Mouse (Mus musculus) small intestine, adult 2 months (tissue): ENCODE results near the gene Hist2h2ab. TPM values are rescaled to one million over a fixed set of nuclear protein-coding genes. Genes with fewer than 3 reads are reported as not detected.
A peak's percentile ranks its signal among the peaks of the same experiment; 100 is the strongest.

Source experiments
- H3K27ac ChIP-seq: fragments of 200-500 bp; 2 replicates; pipeline ENCODE4 v1.5.1; 2012; ENCODE audit warnings: low read depth, low read length, control low read depth, inconsistent platforms; ENCODE audit not compliant: insufficient read depth
- H3K27me3 ChIP-seq: fragments of 200-500 bp; 2 replicates; pipeline ENCODE4 v1.6.1; 2012; ENCODE audit warnings: mild to moderate bottlenecking, moderate library complexity, low read length, inconsistent platforms; ENCODE audit not compliant: control insufficient read depth, insufficient read depth
- H3K36me3 ChIP-seq: fragments of 200-500 bp; 2 replicates; pipeline ENCODE4 v1.6.1; 2012; ENCODE audit warnings: mild to moderate bottlenecking, low read length, control low read depth, inconsistent platforms; ENCODE audit not compliant: control insufficient read depth, insufficient read depth
- H3K4me1 ChIP-seq: fragments of 200-500 bp; 2 replicates; pipeline ENCODE4 v1.6.1; 2012; ENCODE audit warnings: low read length, inconsistent platforms, mixed read lengths; ENCODE audit not compliant: control insufficient read depth, insufficient read depth, insufficient read length
- H3K4me3 ChIP-seq: fragments of 200-500 bp; 2 replicates; pipeline ENCODE4 v1.5.1; 2012; ENCODE audit warnings: low read depth, mild to moderate bottlenecking, control low read depth, inconsistent platforms, low read length, moderate library complexity
- CTCF ChIP-seq: fragments of 200-500 bp; IDR thresholded peaks from 2 replicates; pipeline ENCODE4 v1.5.1; 2012; ENCODE audit warnings: low read depth, mild to moderate bottlenecking, control low read depth, inconsistent platforms, low read length, moderate library complexity, mixed read lengths; ENCODE audit not compliant: insufficient replicate concordance, insufficient read length; ENCODE audit errors: extremely low read depth
- POLR2A ChIP-seq: fragments of 200-500 bp; IDR thresholded peaks from 2 replicates; pipeline ENCODE4 v1.6.1; 2012; ENCODE audit warnings: low read depth, mild to moderate bottlenecking, control low read depth, inconsistent platforms, low read length, moderate library complexity
- WGBS: fragments of 180-500 bp; shearing (Covaris S2); methylation state at CpG from one replicate; pipeline ENCODE4 v1.1.7; 2018; 5-methylcytosine and 5-hydroxymethylcytosine counted together
- polyA plus RNA-seq: library from polyadenylated mRNA; depleted of rRNA; stranded (reverse); fragments of >200 nt; gene quantifications from 2 replicates; pipeline ENCODE4 v1.2.3, GENCODE M21; 2012

Gene Hist2h2ab
- polyA plus RNA-seq, 1 experiment: 3.4 TPM

DNA sequence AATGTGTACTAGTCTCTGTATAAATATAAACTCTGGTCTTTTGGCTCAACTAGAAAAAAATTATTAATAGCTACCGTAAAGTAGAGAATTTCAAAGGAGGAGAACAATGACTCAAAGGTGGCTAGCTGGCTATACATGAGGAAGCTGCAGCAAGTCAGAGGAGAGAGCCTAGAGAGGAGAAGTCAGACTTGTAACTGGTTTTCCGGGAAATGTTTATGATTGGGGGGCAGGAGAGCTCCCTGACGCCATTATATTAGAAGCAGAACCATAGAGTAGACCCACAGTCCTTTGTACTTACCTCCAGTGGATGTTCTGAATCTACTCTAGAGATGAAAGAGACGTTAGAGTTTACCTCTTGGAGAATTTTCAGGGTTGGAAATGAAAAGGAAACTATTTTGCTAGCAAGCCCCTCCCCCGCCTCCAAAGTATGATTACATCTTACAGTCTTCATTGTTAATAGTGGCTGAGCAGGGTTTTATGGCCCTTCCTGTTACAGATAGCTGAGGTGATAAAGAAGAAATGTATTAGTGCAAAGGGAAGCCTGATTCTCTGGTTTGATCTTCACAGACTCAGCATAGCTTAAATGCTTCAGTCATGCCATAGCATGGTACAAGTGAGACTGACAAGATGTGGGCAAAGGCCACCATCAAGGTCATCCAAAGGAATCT is 36.4 kb downstream of the Hist2h2ab start:
- no peak for TF ChIP-seq POLR2A
- H3K27me3 ChIP-seq: no peaks in the 10 kb centered on the region
- H3K4me3 ChIP-seq: no peak overlapping the region
- H3K36me3 ChIP-seq: no peaks in the 10 kb centered on the region
- 0 out of 2 replicates have a peak overlapping the region, but pooled peaks have one; percentile 21 for H3K27ac ChIP-seq
- peaks cover 6% of the 10 kb centered on the region; the same call in 1 of the 2 replicates for H3K4me1 ChIP-seq
- 18% methylated on average over 5 of the region's 5 CpGs for WGBS

DNA sequence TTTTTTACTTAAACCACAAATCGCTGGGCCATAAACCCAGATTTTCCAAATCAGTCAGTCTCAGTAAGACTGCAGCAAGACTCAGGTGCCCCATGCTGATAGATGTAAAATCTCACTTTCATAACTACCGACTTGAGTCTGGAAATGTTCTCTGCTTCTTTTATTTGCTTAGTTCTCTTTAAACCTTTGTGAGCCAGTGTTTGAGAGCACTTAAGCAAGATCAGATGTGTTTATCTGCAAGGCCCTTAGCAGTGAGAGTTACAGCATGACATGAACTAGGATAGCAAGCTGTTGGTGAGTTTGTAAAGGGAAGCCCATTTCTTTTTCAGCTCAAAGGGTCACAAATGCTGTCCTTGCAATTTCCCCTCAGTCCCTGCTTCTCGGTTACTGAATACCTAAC is 37.5 kb downstream of the Hist2h2ab start:
- no peak overlapping the region for H3K4me3 ChIP-seq
- no peaks in the 10 kb centered on the region for H3K27me3 ChIP-seq
- H3K27ac ChIP-seq: no peak overlapping the region
- TF ChIP-seq CTCF: no peak
- TF ChIP-seq POLR2A: no peak
- H3K36me3 ChIP-seq: no peaks in the 10 kb centered on the region
- peaks cover 10% of the 10 kb centered on the region; the same call in 1 of the 2 replicates for H3K4me1 ChIP-seq
- 66% methylated on average over 3 of the region's 3 CpGs for WGBS

DNA sequence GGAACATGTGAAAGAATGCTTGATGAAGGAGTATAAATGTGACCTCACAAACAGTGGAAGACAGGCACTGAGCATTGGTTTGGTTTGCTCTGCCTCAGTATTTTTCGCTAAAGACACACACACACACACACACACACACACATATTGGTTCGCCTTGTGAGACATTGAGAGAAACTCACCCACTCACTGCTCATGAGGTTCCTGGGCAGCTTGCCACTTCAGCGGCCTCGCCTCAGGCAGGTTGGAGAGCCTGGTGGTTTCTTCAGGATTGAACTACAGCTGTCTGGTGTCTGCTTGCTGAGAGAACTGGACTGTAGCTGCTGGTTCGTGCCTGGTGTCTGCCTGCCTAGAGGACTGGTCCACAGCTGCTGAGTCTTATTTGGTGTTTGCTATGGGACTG is 40.6 kb downstream of the Hist2h2ab start:
- H3K27ac ChIP-seq: no peak overlapping the region
- H3K27me3 ChIP-seq: no peaks in the 10 kb centered on the region
- 92% methylated on average over 5 of the region's 5 CpGs for WGBS
- TF ChIP-seq CTCF (no peak), POLR2A (no peak)
- H3K36me3 ChIP-seq: no peaks in the 10 kb centered on the region
- H3K4me1 ChIP-seq: peaks cover 10% of the 10 kb centered on the region; the same call in 1 of the 2 replicates
- H3K4me3 ChIP-seq: no peak overlapping the region

DNA sequence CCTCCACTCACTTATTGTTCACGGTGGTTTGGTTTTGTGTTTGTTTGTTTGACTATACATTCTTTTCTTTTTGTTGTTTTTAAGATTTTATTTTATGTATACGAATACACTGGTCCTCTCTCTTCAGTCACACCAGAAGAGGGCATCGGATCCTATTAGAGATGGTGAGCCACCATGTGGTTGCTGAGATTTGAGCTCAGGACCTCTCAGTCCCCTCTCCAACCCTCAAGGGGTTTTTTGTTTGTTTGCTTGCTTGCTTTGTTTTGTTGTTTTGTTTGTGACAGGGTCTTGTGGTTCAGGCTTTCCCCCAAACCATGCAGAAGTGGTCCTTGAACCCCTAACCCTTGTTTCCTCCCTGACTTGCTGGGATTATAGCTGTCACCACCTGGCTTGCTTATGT is 42.0 kb downstream of the Hist2h2ab start:
- H3K36me3 ChIP-seq: no peaks in the 10 kb centered on the region
- H3K27me3 ChIP-seq: no peaks in the 10 kb centered on the region
- TF ChIP-seq CTCF: no peak
- no peak for TF ChIP-seq POLR2A
- peaks cover 7% of the 10 kb centered on the region; the same call in 1 of the 2 replicates for H3K4me1 ChIP-seq
- H3K27ac ChIP-seq: peak overlapping the region; percentile 98
- 44% methylated on average over 3 of the region's 3 CpGs for WGBS
- H3K4me3 ChIP-seq: no peak overlapping the region

DNA sequence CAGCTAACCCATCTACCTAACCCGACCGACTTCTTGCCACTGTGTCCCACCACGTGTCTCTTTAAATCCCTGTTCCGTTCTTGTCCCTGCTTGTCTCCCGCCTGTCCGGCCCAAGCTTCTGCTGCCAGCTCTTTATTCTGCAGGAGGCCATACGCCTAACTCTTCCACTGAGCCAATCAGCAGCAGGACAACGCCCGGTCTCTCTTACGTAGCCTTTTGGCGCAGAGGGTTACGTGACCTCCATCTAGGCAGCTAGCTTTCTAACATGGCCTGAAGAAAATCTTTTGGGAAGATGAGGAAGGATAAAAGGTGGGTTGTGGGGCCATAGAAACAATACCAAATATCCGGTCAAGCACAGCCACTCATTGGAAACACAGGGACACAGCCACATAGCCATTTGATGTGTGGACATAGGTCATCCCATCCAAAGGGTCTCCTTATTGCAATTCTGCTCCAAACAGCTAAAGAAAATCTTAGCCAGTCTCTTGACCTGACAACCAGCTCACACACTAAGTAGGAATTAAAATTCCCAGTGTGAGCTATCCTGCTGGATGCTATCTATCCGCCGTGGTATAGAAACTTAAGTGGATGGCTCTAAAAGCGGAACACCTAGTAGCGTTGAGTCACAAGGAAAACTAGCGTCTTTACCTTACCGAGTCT is 42.7 kb downstream of the Hist2h2ab start:
- peak; percentile 92 for TF ChIP-seq POLR2A
- TF ChIP-seq CTCF: no peak
- under 1% methylated on average over 19 of the region's 19 CpGs for WGBS
- peaks cover 7% of the 10 kb centered on the region; the same call in 1 of the 2 replicates for H3K4me1 ChIP-seq

DNA sequence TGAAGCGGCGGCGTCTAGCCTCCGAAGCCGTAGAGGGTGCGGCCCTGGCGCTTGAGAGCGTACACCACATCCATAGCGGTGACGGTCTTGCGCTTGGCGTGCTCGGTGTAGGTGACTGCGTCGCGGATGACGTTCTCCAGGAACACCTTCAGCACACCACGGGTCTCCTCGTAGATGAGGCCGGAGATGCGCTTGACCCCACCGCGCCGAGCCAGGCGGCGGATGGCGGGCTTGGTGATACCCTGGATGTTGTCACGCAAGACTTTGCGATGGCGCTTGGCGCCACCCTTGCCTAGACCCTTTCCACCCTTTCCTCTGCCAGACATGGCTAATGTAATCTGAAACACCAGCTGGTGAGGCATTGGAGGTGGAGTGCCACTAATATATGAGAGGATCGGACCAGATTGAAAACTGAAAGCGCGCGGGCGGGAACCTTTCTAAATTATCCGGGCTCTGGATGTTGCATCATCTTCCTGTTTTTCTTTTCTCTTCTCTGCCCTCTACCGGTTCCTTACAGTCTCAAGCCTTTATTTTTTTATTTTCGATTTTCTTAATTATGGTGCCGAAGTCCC is 43.4 kb downstream of the Hist2h2ab start, which contains the start of gene Hist2h4:
TSS of gene Hist2h4 (minus strand) at position 333 of the 572 bp plus-strand sequence.
- Histone ChIP-seq H3K27ac (peak within 1 kb of the TSS; percentile 98), H3K4me3 (peak within 1 kb of the TSS; percentile 74), H3K36me3 (no peaks in the 10 kb centered on the region), H3K27me3 (no peaks in the 10 kb centered on the region), H3K4me1 (peaks cover 9% of the 10 kb centered on the region; the same call in 1 of the 2 replicates)
- TF ChIP-seq CTCF (no peak), POLR2A (peak; percentile 96)
- under 1% methylated on average over 40 of the region's 40 CpGs for WGBS

More for the DNA sequence above, 42.7 kb downstream of the Hist2h2ab start:
- peak overlapping the region; percentile 74 for H3K4me3 ChIP-seq
- H3K27ac ChIP-seq: peak overlapping the region; percentile 98
- H3K36me3 ChIP-seq: no peaks in the 10 kb centered on the region
- H3K27me3 ChIP-seq: no peaks in the 10 kb centered on the region

DNA sequence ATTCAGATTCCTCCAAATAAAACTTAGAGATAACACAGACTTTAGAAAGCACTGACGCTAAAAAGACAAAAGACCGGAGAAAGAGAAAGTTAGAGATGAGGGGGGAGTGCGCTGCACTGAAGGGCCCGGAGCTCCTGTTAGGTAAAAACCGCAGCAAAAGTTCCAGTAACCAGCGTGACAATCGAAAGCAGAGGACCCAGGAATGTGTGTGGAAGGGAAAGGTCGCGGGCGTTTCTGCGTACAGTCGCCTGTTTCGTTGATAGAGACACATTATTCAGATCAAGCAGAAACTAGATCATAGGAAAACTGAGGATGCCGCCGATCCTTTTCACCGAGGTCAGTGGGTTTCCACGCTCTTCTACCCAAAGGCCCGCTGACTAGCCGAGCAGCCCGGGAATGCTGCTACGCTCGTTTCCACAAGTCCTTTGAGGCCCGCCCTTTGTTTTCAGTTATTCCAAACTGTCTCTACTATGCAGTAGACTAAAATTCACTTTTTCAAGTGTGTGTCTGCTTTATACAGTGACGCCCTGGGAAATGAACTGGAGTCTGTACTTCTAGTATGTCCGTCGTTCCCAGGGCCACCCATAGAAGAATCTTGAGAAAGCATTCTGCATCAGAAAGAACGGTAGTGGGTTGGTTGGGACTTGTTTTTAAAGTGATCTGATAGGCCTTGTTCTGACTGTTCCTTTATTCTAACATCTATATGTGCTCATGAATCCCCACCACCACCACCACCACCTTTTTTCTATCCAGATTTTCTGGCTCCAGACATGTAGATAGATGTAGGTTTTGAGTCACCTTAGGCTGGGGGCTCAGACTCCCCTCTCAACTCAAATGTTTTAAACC is 44.1 kb downstream of the Hist2h2ab start:
- 1% methylated on average over 27 of the region's 27 CpGs for WGBS
- Histone ChIP-seq H3K4me3 (peak overlapping the region; percentile 67), H3K36me3 (no peaks in the 10 kb centered on the region), H3K4me1 (peaks cover 6% of the 10 kb centered on the region; the same call in 1 of the 2 replicates), H3K27ac (peak overlapping the region; percentile 97), H3K27me3 (no peaks in the 10 kb centered on the region)
- TF ChIP-seq POLR2A (no peak; the same call in 1 of the 2 replicates), CTCF (peak; percentile 29; the same call in 1 of the 2 replicates)
